In the genomic region with DNA sequence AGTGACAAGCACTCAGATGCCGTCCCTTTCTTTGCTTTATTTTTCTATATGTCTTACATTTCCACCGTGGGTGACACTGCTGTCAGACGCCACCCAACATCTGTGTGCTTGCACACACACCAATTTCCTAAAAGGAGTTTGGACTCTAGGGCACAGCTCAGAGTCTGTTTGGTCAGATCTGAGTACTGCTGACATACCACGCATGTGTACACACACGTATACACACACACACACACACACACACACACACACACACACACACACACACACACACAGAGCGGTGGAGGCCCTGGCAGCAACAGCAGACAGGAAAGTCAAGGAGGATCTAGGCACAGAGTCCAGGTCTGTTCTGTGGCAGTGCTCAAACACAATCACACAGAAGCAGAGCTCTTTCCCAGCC, we compare ENCODE assay signal across 23 mouse cellular contexts.
A peak's percentile ranks its signal among the peaks of the same experiment; 100 is the strongest.
DNase-seq lines count a peak whose midpoint lies in the region; ATAC-seq lines count a peak whose summit lies in the region.
"Had no signal": no experiment of that assay in that cellular context is flagged by ENCODE, and none has a peak within 500 bp of the region (broad histone marks: within the 10 kb centered on the region; RNA-seq: fewer than 3 reads in every experiment).

No protein-coding gene starts in this region.

- no peak overlapping the region for H3K27ac ChIP-seq in liver, embryonic 12.5 days
- no peak overlapping the region for H3K27ac ChIP-seq in liver, embryonic 11.5 days (ENCODE audit: low read depth, low read length)
- H3K27ac ChIP-seq in liver, embryonic 13.5 days, result no peak overlapping the region
- H3K27ac ChIP-seq in liver, embryonic 16.5 days (ENCODE audit: low read length), result 0 out of 2 replicates have a peak overlapping the region, but pooled peaks have one; percentile 24
- H3K27ac ChIP-seq: forebrain, embryonic 10.5 days; forebrain, embryonic 13.5 days; gastrocnemius, adult 2 months; hindbrain, embryonic 12.5 days; hindbrain, embryonic 15.5 days had no signal

- WGBS in liver, embryonic 12.5 days (ENCODE audit: insufficient replicate concordance), result 67% methylated on average over 6 of the region's 6 CpGs
- WGBS in liver, embryonic 11.5 days, result 84% methylated on average over 6 of the region's 6 CpGs
- 74% methylated on average over 6 of the region's 6 CpGs for WGBS in liver, embryonic 13.5 days (ENCODE audit: insufficient replicate concordance)
- WGBS in liver, embryonic 16.5 days (ENCODE audit: insufficient replicate concordance), result 75% methylated on average over 6 of the region's 6 CpGs

- no peak overlapping the region for H3K4me2 ChIP-seq in liver, embryonic 12.5 days
- no peak overlapping the region for H3K4me2 ChIP-seq in liver, embryonic 11.5 days
- H3K4me2 ChIP-seq in liver, embryonic 13.5 days, result no peak overlapping the region
- H3K4me2 ChIP-seq in liver, embryonic 16.5 days (ENCODE audit: low read depth, low read length), result no peak overlapping the region
- H3K4me2 ChIP-seq: forebrain, embryonic 13.5 days; heart, embryonic 11.5 days; hindbrain, embryonic 12.5 days; hindbrain, embryonic 15.5 days had no signal

- H3K4me3 ChIP-seq in liver, embryonic 12.5 days, result no peak overlapping the region
- no peak overlapping the region for H3K4me3 ChIP-seq in liver, embryonic 11.5 days (ENCODE audit: low read depth, low read length)
- no peak overlapping the region for H3K4me3 ChIP-seq in liver, embryonic 13.5 days (replicated peaks)
- H3K4me3 ChIP-seq in liver, embryonic 16.5 days (ENCODE audit: low read depth, low read length), result no peak overlapping the region
- H3K4me3 ChIP-seq: forebrain, embryonic 10.5 days; forebrain, embryonic 13.5 days; gastrocnemius, adult 2 months; hindbrain, embryonic 12.5 days; hindbrain, embryonic 15.5 days had no signal

- H3K36me3 ChIP-seq in liver, embryonic 12.5 days, result no peaks in the 10 kb centered on the region
- no peaks in the 10 kb centered on the region; the same call in 1 of the 2 replicates for H3K36me3 ChIP-seq in liver, embryonic 11.5 days (ENCODE audit: control insufficient read depth, insufficient read depth, low read length)
- H3K36me3 ChIP-seq in liver, embryonic 13.5 days, result no peaks in the 10 kb centered on the region
- H3K36me3 ChIP-seq in liver, embryonic 16.5 days (ENCODE audit: control insufficient read depth, insufficient read depth), result no peaks in the 10 kb centered on the region
- H3K36me3 ChIP-seq: hindbrain, embryonic 12.5 days; hindbrain, embryonic 15.5 days had no signal

- no peaks in the 10 kb centered on the region for H3K9me3 ChIP-seq in liver, embryonic 12.5 days (replicated peaks)
- H3K9me3 ChIP-seq in liver, embryonic 11.5 days (ENCODE audit: control insufficient read depth, low read length), result no peaks in the 10 kb centered on the region
- no peaks in the 10 kb centered on the region for H3K9me3 ChIP-seq in liver, embryonic 13.5 days (replicated peaks)
- no peaks in the 10 kb centered on the region for H3K9me3 ChIP-seq in liver, embryonic 16.5 days (replicated peaks; ENCODE audit: control insufficient read depth, low read length)
- H3K9me3 ChIP-seq: forebrain, embryonic 13.5 days; G1E; hindbrain, embryonic 12.5 days; hindbrain, embryonic 15.5 days had no signal

- peak; percentile 37; the same call in 1 of the 2 replicates for ATAC-seq in liver, embryonic 12.5 days
- no peak for ATAC-seq in liver, embryonic 11.5 days (replicated peaks; ENCODE audit: low FRiP score)
- ATAC-seq in liver, embryonic 13.5 days (ENCODE audit: low read depth), result peak; percentile 43; the same call in 1 of the 2 replicates
- peak; percentile 80 for ATAC-seq in liver, embryonic 16.5 days (ENCODE audit: low read depth)
- ATAC-seq: forebrain, embryonic 13.5 days; forebrain, embryonic 16.5 days; Patski had no signal

- no peaks in the 10 kb centered on the region for H3K27me3 ChIP-seq in liver, embryonic 12.5 days (replicated peaks)
- H3K27me3 ChIP-seq in liver, embryonic 11.5 days (replicated peaks; ENCODE audit: control insufficient read depth, insufficient read depth, low read length), result no peaks in the 10 kb centered on the region
- no peaks in the 10 kb centered on the region for H3K27me3 ChIP-seq in liver, embryonic 13.5 days
- H3K27me3 ChIP-seq in liver, embryonic 16.5 days (ENCODE audit: control insufficient read depth, insufficient read depth, low read depth, low read length), result no peaks in the 10 kb centered on the region
- H3K27me3 ChIP-seq: CH12.LX; forebrain, embryonic 13.5 days; hindbrain, embryonic 12.5 days; hindbrain, embryonic 15.5 days; Patski had no signal

- no peak for DNase-seq in liver, embryonic 11.5 days (ENCODE audit: low spot score)
- DNase-seq in liver, embryonic 13.5 days, result no peak
- no peak for DNase-seq in right cerebral cortex, postnatal 25 days
- DNase-seq in frontal cortex, postnatal 14 days (ENCODE audit: low spot score in 2 of 2), result no peak
- DNase-seq: adrenal gland, postnatal 10 days; adrenal gland, postnatal 36 days; B cell, adult 2 months; cerebellum, adult 18-20 months; cerebellum, adult 9-10 months; cerebellum, postnatal 14 days; gastrocnemius, adult 2 months; gastrocnemius, postnatal 14 days had no signal

- peaks cover 6% of the 10 kb centered on the region; the same call in 1 of the 2 replicates for H3K4me1 ChIP-seq in liver, embryonic 12.5 days
- H3K4me1 ChIP-seq in liver, embryonic 11.5 days (replicated peaks; ENCODE audit: control insufficient read depth, insufficient read depth, low read length), result no peaks in the 10 kb centered on the region
- no peaks in the 10 kb centered on the region for H3K4me1 ChIP-seq in liver, embryonic 13.5 days (replicated peaks)
- H3K4me1 ChIP-seq in liver, embryonic 16.5 days (ENCODE audit: control insufficient read depth, low read depth, low read length), result no peaks in the 10 kb centered on the region
- H3K4me1 ChIP-seq: forebrain, embryonic 13.5 days had no signal

- H3K9ac ChIP-seq in liver, embryonic 12.5 days, result no peak overlapping the region
- no peak overlapping the region for H3K9ac ChIP-seq in liver, embryonic 11.5 days (ENCODE audit: low read depth, low read length)
- no peak overlapping the region for H3K9ac ChIP-seq in liver, embryonic 13.5 days
- H3K9ac ChIP-seq in liver, embryonic 16.5 days (ENCODE audit: low read depth, low read length), result no peak overlapping the region
- H3K9ac ChIP-seq: forebrain, embryonic 13.5 days; hindbrain, embryonic 12.5 days; hindbrain, embryonic 15.5 days had no signal
